Mouse (Mus musculus): ENCODE data around the gene Slc25a48. TPM values are rescaled to one million over a fixed set of nuclear protein-coding genes. Genes with fewer than 3 reads are reported as not detected.

Gene Slc25a48
- polyA plus RNA-seq, 1 experiment from 2014 or later = not detected

GRCm38 (mm10) chr13:56482146-56482545 is 44.0 kb downstream of the Slc25a48 start, which contains the start of gene Il9:
TSS of gene Il9 (minus strand) at chr13:56482246.
- Histone ChIP-seq H3K27ac (ENCODE audit: low read depth, low read length) (no peak within 1 kb of the TSS), H3K4me1 (ENCODE audit: control insufficient read depth, insufficient read depth, low read length) (no peaks in the 10 kb centered on the region), H3K36me3 (ENCODE audit: control insufficient read depth, insufficient read depth, low read length) (no peaks in the 10 kb centered on the region), H3K27me3 (ENCODE audit: control insufficient read depth, insufficient read depth, low read length) (no peaks in the 10 kb centered on the region), H3K9ac (replicated peaks; ENCODE audit: low read depth, low read length) (no peak within 1 kb of the TSS), H3K9me3 (ENCODE audit: control insufficient read depth, low read length) (no peaks in the 10 kb centered on the region), H3K4me2 (ENCODE audit: low read depth, low read length) (no peak within 1 kb of the TSS), H3K4me3 (ENCODE audit: low read depth, low read length) (no peak within 1 kb of the TSS)
- ATAC-seq (ENCODE audit: low read depth) = no peak
- WGBS = 90% methylated on average over 3 of the region's 3 CpGs

- Histone ChIP-seq H3K4me3 (ENCODE audit: low read depth, low read length) (no peak overlapping the region), H3K9me3 (ENCODE audit: control insufficient read depth, low read length) (no peaks in the 10 kb centered on the region), H3K27me3 (ENCODE audit: control insufficient read depth, insufficient read depth, low read length) (no peaks in the 10 kb centered on the region), H3K4me2 (ENCODE audit: low read depth, low read length) (no peak overlapping the region), H3K9ac (replicated peaks; ENCODE audit: low read depth, low read length) (no peak overlapping the region), H3K27ac (ENCODE audit: low read depth, low read length) (no peak overlapping the region), H3K36me3 (ENCODE audit: control insufficient read depth, insufficient read depth, low read length) (no peaks in the 10 kb centered on the region), H3K4me1 (ENCODE audit: control insufficient read depth, insufficient read depth, low read length) (no peaks in the 10 kb centered on the region)
- ATAC-seq (ENCODE audit: low read depth) = no peak
- WGBS = 79% methylated on average over 5 of the region's 5 CpGs
Observed at GRCm38 (mm10) chr13:56488012-56488411, 49.9 kb downstream of the Slc25a48 start.

DNA sequence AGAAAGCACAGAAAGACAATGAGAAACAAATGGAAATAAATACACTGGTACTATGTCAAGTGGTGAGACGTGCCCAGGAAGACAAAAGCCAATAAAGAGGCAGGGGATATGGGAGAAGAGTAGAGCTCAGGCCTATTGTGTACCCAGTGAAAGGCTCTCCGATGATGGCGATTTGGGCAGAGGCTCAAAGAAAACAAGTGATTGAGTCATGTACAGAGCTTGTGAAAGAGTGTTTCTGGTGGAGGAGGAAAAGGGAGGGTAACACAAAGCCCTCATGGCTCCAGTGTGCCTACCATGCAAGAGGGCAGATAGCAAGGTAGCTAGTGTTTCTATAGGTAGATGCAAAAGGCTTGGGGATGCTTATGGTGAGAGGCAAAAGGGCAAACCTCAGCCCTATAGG is 56.3 kb downstream of the Slc25a48 start:
- no peaks in the 10 kb centered on the region for H3K9me3 ChIP-seq (ENCODE audit: control insufficient read depth, low read length)
- WGBS = 23% methylated on average over 3 of the region's 3 CpGs
- H3K36me3 ChIP-seq (ENCODE audit: control insufficient read depth, insufficient read depth, low read length) = no peaks in the 10 kb centered on the region
- no peaks in the 10 kb centered on the region for H3K27me3 ChIP-seq (ENCODE audit: control insufficient read depth, insufficient read depth, low read length)
- no peaks in the 10 kb centered on the region for H3K4me1 ChIP-seq (ENCODE audit: control insufficient read depth, insufficient read depth, low read length)
- no peak overlapping the region for H3K4me3 ChIP-seq (ENCODE audit: low read depth, low read length)
- H3K4me2 ChIP-seq (ENCODE audit: low read depth, low read length) = no peak overlapping the region
- no peak overlapping the region for H3K27ac ChIP-seq (ENCODE audit: low read depth, low read length)
- no peak for ATAC-seq (ENCODE audit: low read depth)
- H3K9ac ChIP-seq (replicated peaks; ENCODE audit: low read depth, low read length) = no peak overlapping the region

DNA sequence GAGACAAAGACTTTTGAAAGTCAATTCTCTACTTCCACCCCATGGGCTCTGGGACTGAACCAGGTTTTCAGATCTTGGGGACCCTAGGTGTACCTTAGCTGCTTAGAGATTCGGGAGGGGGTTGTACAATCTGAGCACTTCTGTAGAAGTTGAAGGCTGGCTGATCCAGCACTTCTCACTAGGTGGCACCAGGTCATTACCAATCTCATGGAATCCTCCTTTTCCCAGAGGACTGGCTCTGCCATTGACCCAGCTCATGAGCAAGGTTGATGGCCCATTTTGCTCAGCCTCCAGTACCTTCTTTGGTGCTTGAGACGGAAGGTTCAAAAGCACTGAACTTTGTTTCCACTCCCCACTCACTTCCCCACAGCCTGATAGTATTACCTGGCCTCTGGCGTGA is 62.0 kb downstream of the Slc25a48 start:
- Histone ChIP-seq H3K27ac (ENCODE audit: low read depth, low read length) (no peak overlapping the region), H3K9me3 (ENCODE audit: control insufficient read depth, low read length) (no peaks in the 10 kb centered on the region), H3K4me1 (ENCODE audit: control insufficient read depth, insufficient read depth, low read length) (no peaks in the 10 kb centered on the region), H3K27me3 (ENCODE audit: control insufficient read depth, insufficient read depth, low read length) (no peaks in the 10 kb centered on the region), H3K4me3 (ENCODE audit: low read depth, low read length) (no peak overlapping the region), H3K4me2 (ENCODE audit: low read depth, low read length) (no peak overlapping the region), H3K9ac (replicated peaks; ENCODE audit: low read depth, low read length) (no peak overlapping the region), H3K36me3 (ENCODE audit: control insufficient read depth, insufficient read depth, low read length) (no peaks in the 10 kb centered on the region)
- WGBS = 78% methylated on average over 3 of the region's 3 CpGs
- ATAC-seq (ENCODE audit: low read depth) = no peak

DNA sequence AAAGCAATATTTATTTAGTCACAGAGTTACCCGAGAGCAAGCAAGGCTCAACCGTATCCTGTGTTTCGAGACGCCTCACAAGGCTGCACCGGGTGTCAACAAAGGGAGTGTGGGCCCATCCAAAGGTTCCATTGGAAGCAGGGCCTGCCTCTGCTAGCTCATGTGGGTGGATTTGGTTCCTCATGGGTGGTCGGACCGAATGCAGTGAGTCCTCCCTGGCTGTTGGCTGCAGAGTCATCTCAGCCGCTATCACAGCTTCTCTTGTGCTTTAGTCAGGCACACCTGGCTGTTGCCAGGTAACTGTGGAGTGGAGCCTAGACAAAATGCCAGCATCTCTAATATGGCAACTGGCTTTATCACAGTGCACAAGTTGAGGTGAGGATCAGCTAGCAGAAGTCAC is 62.5 kb downstream of the Slc25a48 start:
- Histone ChIP-seq H3K27ac (ENCODE audit: low read depth, low read length) (no peak overlapping the region), H3K9ac (replicated peaks; ENCODE audit: low read depth, low read length) (no peak overlapping the region), H3K4me3 (ENCODE audit: low read depth, low read length) (no peak overlapping the region), H3K4me2 (ENCODE audit: low read depth, low read length) (no peak overlapping the region), H3K9me3 (ENCODE audit: control insufficient read depth, low read length) (no peaks in the 10 kb centered on the region), H3K27me3 (ENCODE audit: control insufficient read depth, insufficient read depth, low read length) (no peaks in the 10 kb centered on the region), H3K4me1 (ENCODE audit: control insufficient read depth, insufficient read depth, low read length) (no peaks in the 10 kb centered on the region), H3K36me3 (ENCODE audit: control insufficient read depth, insufficient read depth, low read length) (no peaks in the 10 kb centered on the region)
- 89% methylated on average over 8 of the region's 8 CpGs for WGBS
- ATAC-seq (ENCODE audit: low read depth) = no peak

DNA sequence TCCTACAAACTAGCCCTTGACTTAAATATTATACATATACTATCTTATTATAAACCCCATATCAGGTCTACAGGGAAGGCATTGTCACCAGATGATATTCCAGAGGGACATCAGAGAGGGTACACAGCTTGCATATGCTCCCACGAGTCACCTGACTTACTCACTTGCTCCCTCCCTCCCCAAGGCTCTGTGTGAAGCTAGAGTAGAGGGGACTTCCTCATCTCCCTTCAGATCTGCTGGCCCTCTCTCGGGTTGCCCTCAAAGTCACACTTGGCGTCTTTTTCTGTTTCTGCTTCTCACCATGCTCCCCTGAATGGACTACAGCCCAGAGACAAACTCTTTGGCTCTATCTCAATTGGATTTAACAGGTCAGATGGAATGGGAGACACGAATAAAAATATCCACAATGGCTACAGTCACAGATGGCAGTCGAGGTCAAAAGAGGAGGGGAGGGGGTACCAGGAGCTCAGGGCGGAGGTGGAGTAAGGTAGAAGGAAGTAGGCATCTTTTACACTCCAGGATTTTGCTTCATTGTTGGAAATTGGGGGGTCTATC is 63.8 kb downstream of the Slc25a48 start:
- Histone ChIP-seq H3K9me3 (ENCODE audit: control insufficient read depth, low read length) (no peaks in the 10 kb centered on the region), H3K4me3 (ENCODE audit: low read depth, low read length) (no peak overlapping the region), H3K9ac (replicated peaks; ENCODE audit: low read depth, low read length) (no peak overlapping the region), H3K36me3 (ENCODE audit: control insufficient read depth, insufficient read depth, low read length) (no peaks in the 10 kb centered on the region), H3K4me1 (ENCODE audit: control insufficient read depth, insufficient read depth, low read length) (no peaks in the 10 kb centered on the region), H3K27me3 (ENCODE audit: control insufficient read depth, insufficient read depth, low read length) (no peaks in the 10 kb centered on the region), H3K27ac (ENCODE audit: low read depth, low read length) (no peak overlapping the region), H3K4me2 (ENCODE audit: low read depth, low read length) (no peak overlapping the region)
- ATAC-seq (ENCODE audit: low read depth) = no peak
- WGBS = 70% methylated on average over 6 of the region's 6 CpGs

GRCm38 (mm10) chr13:56506871-56507496 is 68.8 kb downstream of the Slc25a48 start:
- no peak for ATAC-seq (ENCODE audit: low read depth)
- H3K9me3 ChIP-seq (ENCODE audit: control insufficient read depth, low read length) = no peaks in the 10 kb centered on the region
- H3K36me3 ChIP-seq (ENCODE audit: control insufficient read depth, insufficient read depth, low read length) = no peaks in the 10 kb centered on the region
- 82% methylated on average over 6 of the region's 6 CpGs for WGBS
- no peak overlapping the region for H3K9ac ChIP-seq (replicated peaks; ENCODE audit: low read depth, low read length)
- H3K27ac ChIP-seq (ENCODE audit: low read depth, low read length) = no peak overlapping the region
- no peak overlapping the region for H3K4me3 ChIP-seq (ENCODE audit: low read depth, low read length)
- no peaks in the 10 kb centered on the region for H3K27me3 ChIP-seq (ENCODE audit: control insufficient read depth, insufficient read depth, low read length)
- no peak overlapping the region for H3K4me2 ChIP-seq (ENCODE audit: low read depth, low read length)
- no peaks in the 10 kb centered on the region for H3K4me1 ChIP-seq (ENCODE audit: control insufficient read depth, insufficient read depth, low read length)

GRCm38 (mm10) chr13:56509796-56510195 is 71.6 kb downstream of the Slc25a48 start:
- H3K36me3 ChIP-seq (ENCODE audit: control insufficient read depth, insufficient read depth, low read length) = no peaks in the 10 kb centered on the region
- no peaks in the 10 kb centered on the region for H3K4me1 ChIP-seq (ENCODE audit: control insufficient read depth, insufficient read depth, low read length)
- H3K9ac ChIP-seq (replicated peaks; ENCODE audit: low read depth, low read length) = no peak overlapping the region
- ATAC-seq (ENCODE audit: low read depth) = no peak
- no peak overlapping the region for H3K27ac ChIP-seq (ENCODE audit: low read depth, low read length)
- H3K9me3 ChIP-seq (ENCODE audit: control insufficient read depth, low read length) = no peaks in the 10 kb centered on the region
- no peaks in the 10 kb centered on the region for H3K27me3 ChIP-seq (ENCODE audit: control insufficient read depth, insufficient read depth, low read length)
- whole genome bisulfite sequencing = 79% methylated on average over 2 of the region's 2 CpGs
- no peak overlapping the region for H3K4me3 ChIP-seq (ENCODE audit: low read depth, low read length)
- no peak overlapping the region for H3K4me2 ChIP-seq (ENCODE audit: low read depth, low read length)

DNA sequence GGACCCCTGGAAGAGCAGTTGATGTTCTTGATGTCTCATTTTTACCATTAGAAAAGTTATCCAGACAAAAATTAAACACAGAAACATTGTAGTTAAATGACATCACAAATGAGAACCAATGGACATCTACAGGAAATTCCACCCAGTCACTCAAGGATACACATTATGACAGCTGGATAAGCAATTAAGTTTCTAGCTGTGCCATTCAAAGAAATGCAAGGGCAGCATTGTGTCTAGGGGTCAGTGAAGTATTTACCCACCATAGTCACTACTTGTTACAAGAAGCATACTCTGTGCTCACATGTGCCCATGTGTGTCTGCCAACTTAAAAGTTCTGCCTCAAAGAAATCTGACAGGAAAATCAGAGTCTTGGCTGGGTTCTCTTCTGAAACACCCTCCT is 75.4 kb downstream of the Slc25a48 start:
- H3K4me2 ChIP-seq (ENCODE audit: low read depth, low read length) = no peak overlapping the region
- H3K36me3 ChIP-seq (ENCODE audit: control insufficient read depth, insufficient read depth, low read length) = no peaks in the 10 kb centered on the region
- ATAC-seq (ENCODE audit: low read depth) = no peak

More for the DNA sequence above, 75.4 kb downstream of the Slc25a48 start:
- H3K27me3 ChIP-seq (ENCODE audit: control insufficient read depth, insufficient read depth, low read length) = no peaks in the 10 kb centered on the region
- H3K4me1 ChIP-seq (ENCODE audit: control insufficient read depth, insufficient read depth, low read length) = no peaks in the 10 kb centered on the region
- no peak overlapping the region for H3K9ac ChIP-seq (replicated peaks; ENCODE audit: low read depth, low read length)
- no peak overlapping the region for H3K27ac ChIP-seq (ENCODE audit: low read depth, low read length)
- H3K4me3 ChIP-seq (ENCODE audit: low read depth, low read length) = no peak overlapping the region
- no peaks in the 10 kb centered on the region for H3K9me3 ChIP-seq (ENCODE audit: control insufficient read depth, low read length)
